30 mouse cellular contexts compared by ENCODE assay signal in the genomic region with DNA sequence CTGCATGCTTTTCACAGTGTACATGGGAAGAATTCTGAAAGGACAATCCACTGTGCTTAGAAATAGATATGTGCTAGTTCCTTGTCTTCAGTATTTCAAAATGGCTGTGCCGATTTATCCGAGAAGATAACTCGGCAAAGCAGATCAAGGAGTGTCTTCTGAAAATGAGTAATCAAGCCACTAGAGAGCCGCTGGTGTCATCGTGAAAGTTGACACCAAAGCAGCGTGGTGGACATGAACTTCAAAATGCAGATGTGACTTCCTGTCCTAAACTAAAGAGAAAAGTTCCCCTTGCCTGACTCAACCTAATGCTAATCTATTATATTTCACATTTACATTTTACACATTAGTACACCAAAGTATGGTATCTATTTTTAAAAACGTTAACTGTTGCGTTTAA.
DNase-seq lines count a peak whose midpoint lies in the region; ATAC-seq and TF ChIP-seq lines count a peak whose summit lies in the region.
"Had no signal": no experiment of that assay in that cellular context is flagged by ENCODE, and none has a peak within 500 bp of the region (broad histone marks: within the 10 kb centered on the region; RNA-seq: fewer than 3 reads in every experiment).

No protein-coding gene starts in this region.

- peak; percentile 12 for DNase-seq in 416B (ENCODE audit: low read depth)
- DNase-seq in CD4-positive, CD25-positive, alpha-beta regulatory T cell, adult 2 months (ENCODE audit: low read depth, low spot score) = peak; percentile 63
- DNase-seq in heart, postnatal 14 days = no peak
- DNase-seq in frontal cortex, postnatal 36 days (ENCODE audit: low spot score in 2 of 2) = no peak
- DNase-seq in lung, postnatal 0 days (ENCODE audit: low spot score) = no peak
- DNase-seq: adrenal gland, adult 2 months; adrenal gland, postnatal 14 days; cerebellum, adult 11 months; cerebellum, adult 2 months; cerebellum, postnatal 10 days; cerebellum, postnatal 36 days; embryo, embryonic 11 days; gastrocnemius, adult 2 months; gastrocnemius, postnatal 14 days; heart, postnatal 10 days; heart, postnatal 4 days; kidney, adult 11 months; kidney, adult 8-10 months had no signal

- TF ChIP-seq CTCF in lung, postnatal 0 days (IDR thresholded peaks at IDR 0.05) = no peak

- H3K4me2 ChIP-seq in lung, postnatal 0 days (replicated peaks; ENCODE audit: low read depth, low read length) = no peak overlapping the region
- H3K4me2 ChIP-seq: embryonic facial prominence, embryonic 13.5 days; forebrain, embryonic 13.5 days; heart, embryonic 12.5 days; heart, embryonic 15.5 days; hindbrain, embryonic 14.5 days; intestine, embryonic 15.5 days had no signal

- H3K27ac ChIP-seq in lung, postnatal 0 days (ENCODE audit: low read length) = no peak overlapping the region
- H3K27ac ChIP-seq: embryonic facial prominence, embryonic 10.5 days; embryonic facial prominence, embryonic 13.5 days; forebrain, embryonic 10.5 days; forebrain, embryonic 13.5 days; gastrocnemius, adult 2 months; heart, embryonic 15.5 days; hindbrain, embryonic 14.5 days; hindbrain, postnatal 0 days; intestine, embryonic 15.5 days had no signal

- no peak overlapping the region for H3K4me3 ChIP-seq in lung, postnatal 0 days (ENCODE audit: low read depth, low read length)
- H3K4me3 ChIP-seq: embryonic facial prominence, embryonic 10.5 days; embryonic facial prominence, embryonic 13.5 days; forebrain, embryonic 10.5 days; forebrain, embryonic 13.5 days; gastrocnemius, adult 2 months; heart, embryonic 12.5 days; heart, embryonic 15.5 days; intestine, embryonic 15.5 days had no signal

- H3K4me1 ChIP-seq in lung, postnatal 0 days (ENCODE audit: insufficient read depth, low read depth, low read length) = no peaks in the 10 kb centered on the region
- H3K4me1 ChIP-seq: forebrain, embryonic 10.5 days; heart, embryonic 12.5 days; heart, embryonic 15.5 days had no signal

- intact Hi-C loops in heart, postnatal 14 days (cut with DNase I) = no loop called here

- no peak for TF ChIP-seq EP300 in lung, postnatal 0 days (IDR thresholded peaks at IDR 0.05)

- no peaks in the 10 kb centered on the region for H3K36me3 ChIP-seq in lung, postnatal 0 days (ENCODE audit: insufficient read depth, low read length)
- H3K36me3 ChIP-seq: embryonic facial prominence, embryonic 10.5 days; embryonic facial prominence, embryonic 13.5 days; forebrain, embryonic 10.5 days; heart, embryonic 12.5 days; heart, embryonic 15.5 days; intestine, embryonic 15.5 days had no signal

- 90% methylated on average over 8 of the region's 8 CpGs for WGBS in lung, postnatal 0 days

- ATAC-seq in activated CD4-positive, CD25-positive, alpha-beta regulatory T cell, adult 4 months = peak; percentile 77
- no peak for ATAC-seq in lung, postnatal 0 days
- ATAC-seq: forebrain, embryonic 13.5 days; forebrain, embryonic 16.5 days; hindbrain, postnatal 0 days; intestine, embryonic 15.5 days; Patski had no signal

- H3K27me3 ChIP-seq in lung, postnatal 0 days (replicated peaks; ENCODE audit: insufficient read depth, low read length) = no peaks in the 10 kb centered on the region
- H3K27me3 ChIP-seq: forebrain, embryonic 13.5 days; heart, embryonic 12.5 days; heart, embryonic 15.5 days; intestine, embryonic 15.5 days had no signal

- no peak overlapping the region for H3K9ac ChIP-seq in lung, postnatal 0 days (replicated peaks; ENCODE audit: low read depth)
- H3K9ac ChIP-seq: embryonic facial prominence, embryonic 13.5 days; forebrain, embryonic 13.5 days; heart, embryonic 12.5 days; heart, embryonic 15.5 days; hindbrain, embryonic 14.5 days; intestine, embryonic 15.5 days had no signal

- H3K9me3 ChIP-seq in lung, postnatal 0 days (ENCODE audit: low read length) = no peaks in the 10 kb centered on the region
- H3K9me3 ChIP-seq: embryonic facial prominence, embryonic 10.5 days; embryonic facial prominence, embryonic 13.5 days; forebrain, embryonic 10.5 days; forebrain, embryonic 13.5 days; heart, embryonic 12.5 days; heart, embryonic 15.5 days; intestine, embryonic 15.5 days had no signal

Comparison
In these comparisons a context has a peak if more than half of its experiments do, and no peak if none do; other contexts are left out.
1. DNase-seq: peak in 416B (single experiment) and CD4-positive, CD25-positive, alpha-beta regulatory T cell, adult 2 months (single experiment); none in heart, postnatal 14 days (0 of 2), frontal cortex, postnatal 36 days (0 of 2) and lung, postnatal 0 days (single experiment).